Mouse (Mus musculus) heart, adult 11 months (tissue): Measurements from ENCODE around the gene Xpr1.

Source experiments
- DNase-seq: peaks from one replicate; pipeline ENCODE4 v3.0.0; 2022

The Xpr1 gene

GRCm38 (mm10) chr1:155400056-155400455, 17.2 kb downstream of the Xpr1 start:
- DNase-seq = no peak

DNA sequence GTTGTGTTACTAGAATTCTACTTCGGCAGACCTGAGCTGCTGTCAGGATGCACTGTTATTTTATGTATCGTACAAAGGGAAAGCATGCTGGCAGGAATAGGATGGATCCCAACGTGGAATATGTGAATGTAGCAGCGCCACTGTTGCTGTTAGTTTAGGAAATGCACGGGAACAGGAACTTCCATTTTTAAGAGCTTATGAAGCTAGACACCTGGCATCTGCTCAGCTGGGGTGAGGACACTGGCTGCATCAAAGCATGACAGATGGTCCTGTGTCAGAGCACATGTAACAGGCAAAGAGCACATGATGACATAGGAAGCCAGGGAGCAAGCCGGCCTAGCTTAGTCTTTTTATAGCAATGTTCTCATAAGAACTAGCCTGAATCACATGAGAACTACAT, 22.4 kb downstream of the Xpr1 start:
- DNase-seq = no peak

DNA sequence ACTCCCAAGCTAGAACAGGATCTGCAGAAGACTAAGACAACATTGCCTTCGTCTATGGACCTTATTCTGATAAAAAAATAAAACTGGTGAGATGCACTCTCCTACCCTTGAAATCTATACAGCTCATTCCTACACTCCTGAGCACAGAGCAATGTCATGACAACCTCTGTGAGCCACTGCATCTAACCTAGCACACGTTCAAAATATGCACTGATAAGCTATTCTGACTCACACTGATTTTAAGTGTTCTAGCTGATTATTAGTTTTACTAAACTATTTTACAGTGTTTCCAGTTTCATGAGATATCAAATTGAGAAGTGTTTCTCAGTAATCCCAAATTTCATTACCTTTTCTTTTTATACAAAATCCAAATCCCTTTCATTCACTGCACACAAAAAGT, 23.2 kb downstream of the Xpr1 start:
- no peak for DNase-seq

GRCm38 (mm10) chr1:155392825-155393224, 24.4 kb downstream of the Xpr1 start:
- no peak for DNase-seq

GRCm38 (mm10) chr1:155391537-155391936, 25.7 kb downstream of the Xpr1 start:
- no peak for DNase-seq

- no peak for DNase-seq
Observed at GRCm38 (mm10) chr1:155388418-155388817, 28.8 kb downstream of the Xpr1 start.

DNA sequence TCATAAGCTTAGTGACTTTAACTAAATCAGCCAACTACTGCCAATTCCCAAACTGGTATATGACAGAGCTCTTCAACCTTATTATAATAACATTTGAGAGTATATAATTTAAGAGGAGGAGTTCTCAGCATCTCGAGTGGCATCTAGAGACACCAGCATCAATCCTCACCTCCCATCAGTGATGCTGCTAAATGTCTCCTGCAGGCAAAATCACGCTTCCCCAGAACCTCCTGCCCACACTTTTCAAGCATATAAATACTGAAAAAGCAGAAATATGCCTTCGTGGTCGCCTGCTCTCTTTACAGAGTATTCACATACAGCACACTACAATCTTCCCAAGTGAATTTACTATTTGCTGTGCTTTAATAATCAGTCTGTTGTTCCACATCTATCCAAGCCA, 30.7 kb downstream of the Xpr1 start:
- no peak for DNase-seq

GRCm38 (mm10) chr1:155383319-155384302, 33.6 kb downstream of the Xpr1 start:
- DNase-seq = no peak

GRCm38 (mm10) chr1:155381931-155382330, 35.3 kb downstream of the Xpr1 start:
- DNase-seq = no peak

DNA sequence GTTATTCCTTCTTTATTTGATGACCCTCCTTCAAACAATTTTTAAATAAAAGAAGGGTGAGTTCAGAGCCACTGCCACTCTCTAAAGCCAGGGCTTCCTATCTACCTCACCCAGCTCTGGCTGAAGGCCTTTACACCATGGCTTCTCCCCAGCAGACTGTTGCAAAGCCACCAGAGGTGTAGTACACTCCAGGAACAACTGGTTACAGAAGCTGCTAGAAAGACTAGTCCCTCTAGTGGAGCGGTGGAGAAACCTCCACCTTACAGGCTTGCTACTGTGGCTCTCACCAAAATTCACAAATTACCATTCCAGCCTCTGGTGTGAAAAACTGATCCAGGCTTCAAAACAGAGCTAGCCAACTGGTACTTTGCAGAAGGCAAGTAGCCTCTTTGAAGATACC, 37.9 kb downstream of the Xpr1 start:
- no peak for DNase-seq

- DNase-seq = no peak
Observed at GRCm38 (mm10) chr1:155372821-155373220, 44.4 kb downstream of the Xpr1 start.

- no peak for DNase-seq
Observed at GRCm38 (mm10) chr1:155370075-155370658, 47.0 kb downstream of the Xpr1 start.

GRCm38 (mm10) chr1:155366366-155366765, 50.8 kb downstream of the Xpr1 start:
- no peak for DNase-seq

GRCm38 (mm10) chr1:155361502-155362126, 55.6 kb downstream of the Xpr1 start:
- DNase-seq = no peak

DNA sequence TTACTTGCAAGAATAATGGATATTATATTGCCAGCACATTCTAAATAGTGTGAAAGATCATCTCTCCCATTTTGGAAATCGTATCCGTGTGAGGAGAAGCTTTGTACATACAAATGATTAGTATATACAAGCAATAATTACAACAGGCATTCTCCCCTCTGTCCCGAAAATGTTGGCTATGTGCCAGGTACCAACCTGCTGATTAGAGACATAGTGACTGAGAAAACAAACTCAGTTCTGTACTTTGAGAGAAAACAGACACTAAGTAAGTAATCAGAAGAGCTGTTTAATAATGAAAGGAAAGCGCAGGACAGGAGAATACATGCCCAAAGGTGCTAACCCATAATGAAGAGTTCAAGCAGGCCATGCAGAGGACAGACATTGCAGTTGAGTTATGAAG, 64.1 kb downstream of the Xpr1 start:
- no peak for DNase-seq

- DNase-seq = no peak
Observed at GRCm38 (mm10) chr1:155351527-155351926, 65.7 kb downstream of the Xpr1 start.

DNA sequence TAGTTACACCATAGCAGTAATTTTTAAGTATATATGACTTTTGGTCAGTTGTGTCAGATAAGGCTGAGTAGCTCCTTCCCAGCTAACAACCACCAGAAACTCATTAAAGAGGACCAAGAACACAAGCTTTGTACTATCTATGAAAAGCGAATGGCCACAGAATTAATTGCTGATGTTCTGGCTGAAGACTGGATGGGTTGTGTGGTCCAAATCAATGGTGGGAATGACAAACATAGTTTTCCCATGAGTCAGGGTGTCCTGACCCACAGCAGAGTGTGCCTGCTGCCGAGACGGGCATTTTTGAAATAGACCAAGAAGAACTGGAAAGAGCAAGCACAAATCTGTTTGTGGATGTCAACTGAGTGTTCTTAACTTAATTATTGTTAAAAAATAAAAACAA, 68.7 kb downstream of the Xpr1 start:
- no peak for DNase-seq

GRCm38 (mm10) chr1:155347339-155347738, 69.9 kb downstream of the Xpr1 start:
- DNase-seq = no peak

DNA sequence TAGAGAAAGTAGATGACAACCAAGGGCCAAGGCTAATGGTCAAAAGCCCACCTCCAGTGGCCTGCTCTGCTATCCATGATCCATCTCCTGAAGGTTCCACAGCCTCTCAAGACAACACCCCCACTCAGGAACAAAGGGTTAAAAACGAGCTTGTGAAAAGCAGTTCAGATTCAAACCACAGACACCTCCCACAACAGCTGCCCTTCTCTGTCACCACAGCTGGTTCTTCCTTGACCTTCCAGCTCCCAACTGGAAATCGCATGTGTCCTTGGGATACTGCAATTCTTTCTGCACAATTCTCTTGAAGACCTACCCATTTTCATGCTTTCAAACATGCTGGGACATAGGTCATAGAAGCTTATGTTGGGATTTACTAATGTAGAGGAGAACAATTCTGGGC, 73.2 kb downstream of the Xpr1 start:
- DNase-seq = no peak

DNA sequence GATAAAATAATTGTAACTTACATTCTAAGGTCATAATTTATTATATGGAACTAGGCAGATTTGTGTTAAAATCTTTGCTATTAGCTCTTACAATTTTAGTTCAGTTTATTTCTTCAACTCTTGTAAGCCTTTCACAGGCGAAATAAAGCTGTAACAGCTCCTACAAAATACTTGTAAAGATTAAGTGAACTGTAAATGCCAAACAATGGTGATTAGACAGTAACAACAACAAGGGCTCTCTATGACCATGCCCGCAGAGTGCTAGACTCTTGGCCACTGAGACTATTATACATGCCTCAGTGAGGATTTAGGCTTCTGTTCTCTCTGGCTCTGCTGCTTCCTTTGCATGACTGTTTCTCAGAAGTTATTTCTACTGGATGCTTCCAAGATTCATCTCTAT, 77.6 kb downstream of the Xpr1 start:
- DNase-seq = no peak

DNA sequence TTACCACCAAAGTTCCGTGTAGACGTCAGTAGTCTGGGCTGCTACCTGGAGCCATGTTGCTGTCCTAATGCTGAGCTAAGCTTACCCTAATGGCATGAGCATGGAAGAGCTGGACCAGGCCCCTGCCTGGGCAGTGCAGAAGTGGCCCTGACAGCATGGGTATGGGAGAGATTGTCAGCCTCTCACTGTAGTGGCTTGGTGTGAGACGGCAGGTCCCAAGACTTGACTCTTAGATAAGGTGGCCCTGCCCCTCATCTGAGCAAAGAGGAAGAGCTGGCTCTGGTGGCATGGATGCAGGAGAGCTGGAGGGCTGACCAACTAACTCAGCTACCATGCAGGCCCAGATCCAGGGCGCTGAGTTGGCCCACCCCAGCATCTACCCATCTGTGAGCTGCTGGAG, 79.9 kb downstream of the Xpr1 start:
- no peak for DNase-seq

DNA sequence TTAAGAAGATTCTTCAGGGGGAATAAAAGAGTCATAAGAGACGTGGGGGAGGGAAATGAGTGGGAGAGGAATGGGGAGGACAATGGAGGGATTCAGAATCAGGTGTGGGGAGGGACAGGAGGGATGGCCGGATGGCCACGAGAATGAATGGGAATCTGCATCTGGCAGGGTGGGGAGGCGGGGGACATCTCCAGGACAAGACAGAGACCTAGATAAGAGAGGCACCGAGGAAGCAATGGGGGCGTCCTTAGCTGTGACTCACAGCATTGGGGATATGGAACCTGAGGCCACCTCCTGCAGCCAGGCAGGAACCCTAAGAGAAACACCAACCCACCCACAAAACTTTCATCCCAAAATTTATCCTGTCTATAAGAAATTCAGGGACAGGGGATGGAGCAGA, 81.3 kb downstream of the Xpr1 start:
- no peak for DNase-seq

GRCm38 (mm10) chr1:155322183-155322582, 95.0 kb downstream of the Xpr1 start:
- no peak for DNase-seq
